Mouse (Mus musculus): ENCODE data around the gene Ice1.

DNA sequence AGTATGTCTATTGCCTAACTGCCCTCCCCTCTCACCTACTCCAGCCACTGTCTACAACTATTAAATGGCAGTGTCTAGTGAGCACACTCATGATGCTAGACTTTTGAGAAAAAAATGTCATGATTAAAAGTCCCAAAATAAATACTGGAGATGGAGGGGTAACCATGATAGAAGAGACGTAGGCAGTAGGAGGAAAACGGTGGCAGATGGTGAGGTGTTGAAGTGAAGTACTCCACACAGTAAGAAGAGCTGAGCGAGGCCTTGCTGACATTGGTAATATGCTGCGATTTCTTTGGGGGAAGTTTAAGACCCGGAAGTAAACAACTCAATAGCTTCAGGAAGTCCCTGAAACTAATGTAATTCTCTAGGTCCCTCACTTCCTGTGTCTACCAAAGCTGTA is 104.0 kb downstream of the Ice1 start:
- TF ChIP-seq EP300 (IDR thresholded peaks at IDR 0.05; ENCODE audit: insufficient read depth, low read depth, low read length) (no peak), CTCF (IDR thresholded peaks at IDR 0.05) (no peak), POLR2A (IDR thresholded peaks at IDR 0.05; ENCODE audit: insufficient read depth, low read depth, low read length) (no peak)
